Mouse (Mus musculus) embryonic fibroblast, embryonic 13.5 days (primary cell): ENCODE results near the gene Syndig1.

Experiments
- CTCF ChIP-seq: IDR thresholded peaks from 2 replicates; pipeline ENCODE4 v1.5.1; 2011; ENCODE audit warnings: mild to moderate bottlenecking, control low read depth, low read length, moderate library complexity, borderline replicate concordance; ENCODE audit not compliant: insufficient read depth
- POLR2A ChIP-seq: IDR thresholded peaks from 2 replicates; pipeline ENCODE4 v1.6.1; 2011; ENCODE audit warnings: low read depth, mild to moderate bottlenecking, control low read depth, low read length, moderate library complexity

DNA sequence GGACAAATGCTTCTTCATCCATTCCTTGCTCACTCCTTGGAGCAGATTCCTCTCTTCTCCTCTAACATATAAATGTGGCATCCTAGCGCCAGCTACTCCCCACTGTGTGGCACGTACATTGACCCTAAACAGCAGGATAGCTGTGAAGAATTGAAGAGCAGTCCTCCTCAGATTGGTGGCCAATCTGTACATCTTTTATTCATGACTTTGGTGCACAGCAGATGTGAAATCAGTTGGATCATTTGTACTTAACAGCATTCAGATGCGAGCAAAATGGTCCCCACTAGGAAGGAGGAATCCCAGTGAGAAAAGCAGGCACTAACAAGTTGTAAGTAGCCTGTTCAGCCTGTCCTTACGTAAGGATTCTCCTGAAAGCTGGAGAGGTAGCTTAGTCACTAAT lies 142.0 kb downstream of the Syndig1 start:
- TF ChIP-seq POLR2A = no peak
- TF ChIP-seq CTCF = no peak
